Mouse (Mus musculus): Measurements from ENCODE around the gene Pabpn1. TPM values are rescaled to one million over a fixed set of nuclear protein-coding genes. Genes with fewer than 3 reads are reported as not detected.

The Pabpn1 gene
- polyA plus RNA-seq, 1 experiment = 36.0 TPM

- WGBS = 8% methylated on average over 21 of the region's 21 CpGs
- H3K27ac ChIP-seq (ENCODE audit: insufficient read depth, low read depth, low read length) = peak overlapping the region; percentile 40; the same call in 1 of the 2 replicates
These were observed 27.8 kb upstream of the Pabpn1 start for GRCm38 (mm10) chr14:54864313-54865036.

DNA sequence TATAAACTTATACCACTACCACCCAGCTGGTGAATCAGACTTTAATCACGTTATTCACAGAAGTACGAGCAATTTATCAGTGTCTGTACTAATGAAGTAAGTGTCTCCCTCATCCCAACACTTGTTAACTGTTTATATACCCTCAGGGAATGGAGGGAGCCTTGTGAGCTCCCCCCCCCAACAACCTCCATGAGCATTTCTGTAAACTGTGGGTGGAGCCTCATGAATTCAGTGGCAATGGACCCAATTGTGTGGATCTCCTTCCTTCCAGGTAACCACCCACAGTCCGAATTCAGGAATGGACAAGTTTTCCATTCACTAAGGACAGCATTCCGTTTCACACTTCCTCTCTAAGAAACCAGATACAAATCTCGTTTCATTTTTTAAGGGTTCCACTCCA lies 26.7 kb upstream of the Pabpn1 start:
- Histone ChIP-seq H3K4me1 (ENCODE audit: control insufficient read depth, insufficient read depth, insufficient read length, low read length) (no peaks in the 10 kb centered on the region), H3K27ac (ENCODE audit: insufficient read depth, low read depth, low read length) (no peak overlapping the region), H3K27me3 (ENCODE audit: control insufficient read depth, insufficient read depth, low read length) (no peaks in the 10 kb centered on the region), H3K4me3 (ENCODE audit: low read depth, low read length) (no peak overlapping the region), H3K36me3 (ENCODE audit: control insufficient read depth, insufficient read depth, low read length) (no peaks in the 10 kb centered on the region)
- WGBS = 60% methylated on average over 5 of the region's 5 CpGs
- TF ChIP-seq CTCF (IDR thresholded peaks at IDR 0.05; ENCODE audit: extremely low read depth, insufficient read length, insufficient replicate concordance, low read depth, low read length) = no peak
- no peak for TF ChIP-seq POLR2A (IDR thresholded peaks at IDR 0.05; ENCODE audit: low read depth, low read length)

More at GRCm38 (mm10) chr14:54864313-54865036, 27.8 kb upstream of the Pabpn1 start:
- TF ChIP-seq CTCF (IDR thresholded peaks at IDR 0.05; ENCODE audit: extremely low read depth, insufficient read length, insufficient replicate concordance, low read depth, low read length) (no peak), POLR2A (IDR thresholded peaks at IDR 0.05; ENCODE audit: low read depth, low read length) (no peak)
- Histone ChIP-seq H3K36me3 (ENCODE audit: control insufficient read depth, insufficient read depth, low read length) (no peaks in the 10 kb centered on the region), H3K27me3 (ENCODE audit: control insufficient read depth, insufficient read depth, low read length) (no peaks in the 10 kb centered on the region), H3K4me3 (ENCODE audit: low read depth, low read length) (peak overlapping the region; percentile 83), H3K4me1 (ENCODE audit: control insufficient read depth, insufficient read depth, insufficient read length, low read length) (no peaks in the 10 kb centered on the region)

- Histone ChIP-seq H3K36me3 (ENCODE audit: control insufficient read depth, insufficient read depth, low read length) (no peaks in the 10 kb centered on the region), H3K4me3 (ENCODE audit: low read depth, low read length) (no peak overlapping the region), H3K27ac (ENCODE audit: insufficient read depth, low read depth, low read length) (no peak overlapping the region), H3K4me1 (ENCODE audit: control insufficient read depth, insufficient read depth, insufficient read length, low read length) (no peaks in the 10 kb centered on the region), H3K27me3 (ENCODE audit: control insufficient read depth, insufficient read depth, low read length) (no peaks in the 10 kb centered on the region)
- WGBS = 38% methylated on average over 3 of the region's 3 CpGs
- TF ChIP-seq POLR2A (IDR thresholded peaks at IDR 0.05; ENCODE audit: low read depth, low read length) (no peak), CTCF (IDR thresholded peaks at IDR 0.05; ENCODE audit: extremely low read depth, insufficient read length, insufficient replicate concordance, low read depth, low read length) (no peak)
These were observed 26.0 kb upstream of the Pabpn1 start for GRCm38 (mm10) chr14:54866268-54866667.

DNA sequence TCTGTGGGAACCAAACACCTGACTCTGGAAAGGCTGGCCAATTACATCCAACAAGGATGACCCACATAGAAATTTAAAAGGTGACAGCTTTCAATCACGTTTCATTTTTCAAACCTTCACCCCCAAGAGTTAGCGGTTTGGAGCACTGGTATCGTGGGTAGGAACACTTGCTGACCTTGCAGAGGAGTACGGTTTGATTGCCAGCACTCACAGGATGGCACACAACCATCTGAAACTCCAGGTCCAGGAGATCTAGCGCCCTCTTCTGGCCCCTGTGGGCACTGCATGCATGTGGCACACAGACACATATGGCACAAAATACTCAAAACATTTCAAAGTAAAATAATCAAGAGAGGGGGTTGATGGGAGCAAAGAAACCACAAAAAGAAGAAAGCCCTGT lies 25.4 kb upstream of the Pabpn1 start:
- no peaks in the 10 kb centered on the region for H3K36me3 ChIP-seq (ENCODE audit: control insufficient read depth, insufficient read depth, low read length)
- H3K4me3 ChIP-seq (ENCODE audit: low read depth, low read length) = no peak overlapping the region
- no peak for TF ChIP-seq POLR2A (IDR thresholded peaks at IDR 0.05; ENCODE audit: low read depth, low read length)
- TF ChIP-seq CTCF (IDR thresholded peaks at IDR 0.05; ENCODE audit: extremely low read depth, insufficient read length, insufficient replicate concordance, low read depth, low read length) = peak; percentile 66; the same call in 1 of the 2 replicates
- H3K27ac ChIP-seq (ENCODE audit: insufficient read depth, low read depth, low read length) = no peak overlapping the region
- H3K27me3 ChIP-seq (ENCODE audit: control insufficient read depth, insufficient read depth, low read length) = no peaks in the 10 kb centered on the region
- WGBS = 61% methylated on average over 5 of the region's 5 CpGs
- no peaks in the 10 kb centered on the region for H3K4me1 ChIP-seq (ENCODE audit: control insufficient read depth, insufficient read depth, insufficient read length, low read length)

DNA sequence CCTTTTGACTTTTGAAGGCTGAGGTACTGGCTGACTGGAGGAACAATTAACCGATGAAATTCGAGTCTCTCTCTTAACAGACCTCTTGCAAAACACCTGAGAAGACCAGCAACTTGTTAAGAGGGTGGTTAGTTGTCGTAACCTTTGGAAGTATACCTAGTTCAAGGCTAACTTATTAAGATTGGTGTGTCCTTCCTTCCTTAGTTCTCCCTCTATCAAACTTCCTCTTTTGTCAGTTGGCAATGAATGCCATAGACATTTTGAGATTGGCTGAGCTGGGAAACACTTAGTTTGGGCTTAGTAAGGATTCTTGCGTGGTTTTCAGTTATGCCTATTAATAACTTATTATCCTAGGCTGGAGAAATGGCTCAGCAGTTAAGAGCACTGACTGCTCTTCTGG lies 24.3 kb upstream of the Pabpn1 start:
- H3K27me3 ChIP-seq (ENCODE audit: control insufficient read depth, insufficient read depth, low read length) = no peaks in the 10 kb centered on the region
- H3K4me1 ChIP-seq (ENCODE audit: control insufficient read depth, insufficient read depth, insufficient read length, low read length) = no peaks in the 10 kb centered on the region
- 92% methylated on average over 4 of the region's 4 CpGs for WGBS
- H3K36me3 ChIP-seq (ENCODE audit: control insufficient read depth, insufficient read depth, low read length) = no peaks in the 10 kb centered on the region
- no peak overlapping the region for H3K27ac ChIP-seq (ENCODE audit: insufficient read depth, low read depth, low read length)
- TF ChIP-seq POLR2A (IDR thresholded peaks at IDR 0.05; ENCODE audit: low read depth, low read length) (no peak), CTCF (IDR thresholded peaks at IDR 0.05; ENCODE audit: extremely low read depth, insufficient read length, insufficient replicate concordance, low read depth, low read length) (no peak)
- H3K4me3 ChIP-seq (ENCODE audit: low read depth, low read length) = no peak overlapping the region

DNA sequence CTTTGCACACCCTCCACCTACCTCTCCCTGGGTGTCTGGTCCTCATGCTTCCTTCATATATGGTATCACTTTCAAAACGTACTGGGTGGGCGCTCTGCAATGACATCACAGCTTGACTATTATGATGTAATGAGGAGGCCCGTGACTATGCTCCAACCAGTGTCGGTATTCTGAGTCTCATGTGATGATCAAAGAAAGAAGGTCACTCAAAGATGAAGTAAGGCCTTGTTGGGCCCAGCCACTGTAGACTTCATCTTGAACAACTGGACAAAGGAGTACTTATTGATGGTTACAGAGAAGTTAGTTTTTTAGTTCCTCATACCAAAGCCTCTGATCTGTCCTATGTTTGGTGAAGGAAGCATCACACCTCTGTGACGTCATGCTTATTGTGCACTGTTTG lies 21.4 kb upstream of the Pabpn1 start, which contains the start of gene Homez:
TSS of gene Homez (minus strand) at position 101 of the 400 bp plus-strand sequence.
- Histone ChIP-seq H3K27ac (ENCODE audit: insufficient read depth, low read depth, low read length) (no peak within 1 kb of the TSS), H3K36me3 (ENCODE audit: control insufficient read depth, insufficient read depth, low read length) (no peaks in the 10 kb centered on the region), H3K27me3 (ENCODE audit: control insufficient read depth, insufficient read depth, low read length) (no peaks in the 10 kb centered on the region), H3K4me1 (ENCODE audit: control insufficient read depth, insufficient read depth, insufficient read length, low read length) (peaks cover 8% of the 10 kb centered on the region; the same call in 1 of the 2 replicates), H3K4me3 (ENCODE audit: low read depth, low read length) (no peak within 1 kb of the TSS)
- 90% methylated on average over 5 of the region's 5 CpGs for WGBS
- no peak for TF ChIP-seq POLR2A (IDR thresholded peaks at IDR 0.05; ENCODE audit: low read depth, low read length)
- no peak for TF ChIP-seq CTCF (IDR thresholded peaks at IDR 0.05; ENCODE audit: extremely low read depth, insufficient read length, insufficient replicate concordance, low read depth, low read length)

- TF ChIP-seq CTCF (IDR thresholded peaks at IDR 0.05; ENCODE audit: extremely low read depth, insufficient read length, insufficient replicate concordance, low read depth, low read length) = no peak
- no peak for TF ChIP-seq POLR2A (IDR thresholded peaks at IDR 0.05; ENCODE audit: low read depth, low read length)
- Histone ChIP-seq H3K27ac (ENCODE audit: insufficient read depth, low read depth, low read length) (no peak overlapping the region), H3K4me3 (ENCODE audit: low read depth, low read length) (no peak overlapping the region), H3K27me3 (ENCODE audit: control insufficient read depth, insufficient read depth, low read length) (no peaks in the 10 kb centered on the region), H3K36me3 (ENCODE audit: control insufficient read depth, insufficient read depth, low read length) (no peaks in the 10 kb centered on the region), H3K4me1 (ENCODE audit: control insufficient read depth, insufficient read depth, insufficient read length, low read length) (peaks cover 10% of the 10 kb centered on the region; the same call in 1 of the 2 replicates)
- 72% methylated on average over 3 of the region's 3 CpGs for WGBS
These were observed 18.1 kb upstream of the Pabpn1 start for GRCm38 (mm10) chr14:54874165-54874564.

Measured in small intestine, adult 2 months (tissue).